In genomic region chr1:55405272-55406022, GRCm38 (mm10) we compare ENCODE assay signal across 8 mouse cellular contexts. TPM values are rescaled to one million over a fixed set of nuclear protein-coding genes. Genes with fewer than 3 reads are reported as not detected.
DNase-seq lines count a peak whose midpoint lies in the region; ATAC-seq and TF ChIP-seq lines count a peak whose summit lies in the region.

Plcl1 (plus strand) TSS chr1:55405921.

- no peak for TF ChIP-seq CTCF in heart, postnatal 0 days (IDR thresholded peaks at IDR 0.05; ENCODE audit: low read depth)

- no peaks in the 10 kb centered on the region for H3K36me3 ChIP-seq in forebrain, embryonic 12.5 days (replicated peaks)
- H3K36me3 ChIP-seq in heart, postnatal 0 days (replicated peaks; ENCODE audit: control insufficient read depth, insufficient read depth, low read length): no peaks in the 10 kb centered on the region
- no peaks in the 10 kb centered on the region for H3K36me3 ChIP-seq in liver, embryonic 15.5 days (replicated peaks)
- no peaks in the 10 kb centered on the region for H3K36me3 ChIP-seq in neural tube, embryonic 11.5 days (ENCODE audit: control insufficient read depth, insufficient read depth, low read length)
- no peaks in the 10 kb centered on the region for H3K36me3 ChIP-seq in stomach, embryonic 16.5 days (ENCODE audit: control insufficient read depth, insufficient read depth, low read length)

- peak; percentile 99 for ATAC-seq in forebrain, embryonic 12.5 days (ENCODE audit: low FRiP score)
- peak; percentile 98 for ATAC-seq in heart, postnatal 0 days (ENCODE audit: insufficient read depth, low read depth)
- peak; percentile 89 for ATAC-seq in liver, embryonic 15.5 days (ENCODE audit: insufficient read depth)
- peak; percentile 99 for ATAC-seq in neural tube, embryonic 11.5 days (ENCODE audit: insufficient read depth, low FRiP score, low TSS enrichment)
- peak; percentile 99 for ATAC-seq in stomach, embryonic 16.5 days (ENCODE audit: insufficient read depth, low FRiP score)

- H3K27me3 ChIP-seq in forebrain, embryonic 12.5 days: peaks cover 11% of the 10 kb centered on the region; the same call in 1 of the 2 replicates
- no peaks in the 10 kb centered on the region for H3K27me3 ChIP-seq in heart, postnatal 0 days (ENCODE audit: control insufficient read depth, insufficient read depth, low read length)
- H3K27me3 ChIP-seq in liver, embryonic 15.5 days: peaks cover 54% of the 10 kb centered on the region
- H3K27me3 ChIP-seq in neural tube, embryonic 11.5 days (ENCODE audit: control insufficient read depth, insufficient read depth, low read length): no peaks in the 10 kb centered on the region
- H3K27me3 ChIP-seq in stomach, embryonic 16.5 days (ENCODE audit: control insufficient read depth, insufficient read depth, low read length): no peaks in the 10 kb centered on the region

- peak within 1 kb of the TSS; percentile 73 for H3K9ac ChIP-seq in forebrain, embryonic 12.5 days
- peak within 1 kb of the TSS; percentile 47 for H3K9ac ChIP-seq in heart, postnatal 0 days (replicated peaks; ENCODE audit: low read depth, low read length)
- H3K9ac ChIP-seq in liver, embryonic 15.5 days: no peak within 1 kb of the TSS
- peak within 1 kb of the TSS; percentile 73 for H3K9ac ChIP-seq in neural tube, embryonic 11.5 days (ENCODE audit: low read length)
- peak within 1 kb of the TSS; percentile 82 for H3K9ac ChIP-seq in stomach, embryonic 16.5 days (ENCODE audit: low read length)

- no peak for TF ChIP-seq EP300 in heart, postnatal 0 days (IDR thresholded peaks at IDR 0.05; ENCODE audit: low read depth)

- peaks cover 9% of the 10 kb centered on the region for H3K4me1 ChIP-seq in forebrain, embryonic 12.5 days
- H3K4me1 ChIP-seq in heart, postnatal 0 days (ENCODE audit: control insufficient read depth, insufficient read depth): peaks cover 12% of the 10 kb centered on the region; the same call in 1 of the 2 replicates
- H3K4me1 ChIP-seq in liver, embryonic 15.5 days (replicated peaks): peaks cover 9% of the 10 kb centered on the region; the same call in 1 of the 2 replicates
- 0 out of 2 replicates have a peak, but pooled peaks cover 4% of the 10 kb centered on the region for H3K4me1 ChIP-seq in neural tube, embryonic 11.5 days (ENCODE audit: control insufficient read depth, insufficient read depth, low read length)
- H3K4me1 ChIP-seq in stomach, embryonic 16.5 days (ENCODE audit: control insufficient read depth, insufficient read depth, low read length): 0 out of 2 replicates have a peak, but pooled peaks cover 2% of the 10 kb centered on the region

- no peaks in the 10 kb centered on the region for H3K9me3 ChIP-seq in forebrain, embryonic 12.5 days
- no peaks in the 10 kb centered on the region for H3K9me3 ChIP-seq in heart, postnatal 0 days (replicated peaks; ENCODE audit: control insufficient read depth, low read length)
- H3K9me3 ChIP-seq in liver, embryonic 15.5 days (replicated peaks): no peaks in the 10 kb centered on the region
- no peaks in the 10 kb centered on the region for H3K9me3 ChIP-seq in neural tube, embryonic 11.5 days (ENCODE audit: control insufficient read depth, low read length)
- H3K9me3 ChIP-seq in stomach, embryonic 16.5 days (replicated peaks; ENCODE audit: control insufficient read depth, low read length): no peaks in the 10 kb centered on the region

- peak within 1 kb of the TSS; percentile 73 for H3K4me3 ChIP-seq in forebrain, embryonic 12.5 days (replicated peaks)
- peak within 1 kb of the TSS; percentile 66 for H3K4me3 ChIP-seq in heart, postnatal 0 days (ENCODE audit: low read depth, low read length)
- peak within 1 kb of the TSS; percentile 55 for H3K4me3 ChIP-seq in liver, embryonic 15.5 days (replicated peaks)
- H3K4me3 ChIP-seq in neural tube, embryonic 11.5 days (ENCODE audit: low read depth, low read length): peak within 1 kb of the TSS; percentile 73
- peak within 1 kb of the TSS; percentile 87 for H3K4me3 ChIP-seq in stomach, embryonic 16.5 days (replicated peaks; ENCODE audit: low read length)

- H3K4me2 ChIP-seq in forebrain, embryonic 12.5 days: peak within 1 kb of the TSS; percentile 97
- H3K4me2 ChIP-seq in heart, postnatal 0 days (ENCODE audit: low read depth, low read length): peak within 1 kb of the TSS; percentile 69
- H3K4me2 ChIP-seq in liver, embryonic 15.5 days: peak within 1 kb of the TSS; percentile 69
- peak within 1 kb of the TSS; percentile 98 for H3K4me2 ChIP-seq in neural tube, embryonic 11.5 days (ENCODE audit: low read depth)
- peak within 1 kb of the TSS; percentile 95 for H3K4me2 ChIP-seq in stomach, embryonic 16.5 days (ENCODE audit: low read depth, low read length)

- peak; percentile 96 for DNase-seq in CD4-positive helper T cell, adult 2 months (ENCODE audit: low read depth, low spot score)
- DNase-seq in c-Kit-positive CD71-negative TER-119-negative erythroid progenitor cells, embryonic 14.5 days (ENCODE audit: low read depth): peak; percentile 72
- DNase-seq in heart, postnatal 0 days (ENCODE audit: low spot score): peak; percentile 91
- peak; percentile 97 to 99 for DNase-seq in kidney, postnatal 4 days
- DNase-seq in neural tube, embryonic 11.5 days (ENCODE audit: low spot score): peak; percentile 94

- H3K27ac ChIP-seq in forebrain, embryonic 12.5 days: peak within 1 kb of the TSS; percentile 73
- H3K27ac ChIP-seq in heart, postnatal 0 days (ENCODE audit: low read depth): peak within 1 kb of the TSS; percentile 52
- no peak within 1 kb of the TSS for H3K27ac ChIP-seq in liver, embryonic 15.5 days (replicated peaks)
- peak within 1 kb of the TSS; percentile 50; the same call in 1 of the 2 replicates for H3K27ac ChIP-seq in neural tube, embryonic 11.5 days (ENCODE audit: low read depth, low read length)
- peak within 1 kb of the TSS; percentile 74 for H3K27ac ChIP-seq in stomach, embryonic 16.5 days (ENCODE audit: low read length)

- WGBS in forebrain, embryonic 12.5 days: 2% methylated on average over 51 of the region's 51 CpGs
- 1% methylated on average over 51 of the region's 51 CpGs for WGBS in heart, postnatal 0 days
- WGBS in liver, embryonic 15.5 days (ENCODE audit: insufficient replicate concordance): 3% methylated on average over 51 of the region's 51 CpGs
- 4% methylated on average over 48 of the region's 51 CpGs for WGBS in neural tube, embryonic 11.5 days
- 2% methylated on average over 51 of the region's 51 CpGs for WGBS in stomach, embryonic 16.5 days

RNA-seq across cellular contexts. Expression of gene Plcl1, which starts in this region (rescaled TPM):
- 4.2 and 4.4 TPM in 2 replicates for polyA plus RNA-seq in forebrain, embryonic 12.5 days (2016; fragmentation: Nextera tagmentation; extraction: Ambion mirVana)
- 0.11 and 1.0 TPM in 2 replicates for total RNA-seq in heart, postnatal 0 days (2014; rRNA removed; ENCODE audit: low replicate concordance)
- polyA plus RNA-seq in heart, postnatal 0 days (2015; fragmentation: Nextera tagmentation; extraction: Ambion mirVana): 0.85 and 1.2 TPM in 2 replicates
- 0.10 and 0.14 TPM in 2 replicates for polyA plus RNA-seq in liver, embryonic 15.5 days (2015; fragmentation: Nextera tagmentation; extraction: Ambion mirVana)
- 2.6 and 3.1 TPM in 2 replicates for polyA plus RNA-seq in neural tube, embryonic 11.5 days (2014; fragmentation: Nextera tagmentation; extraction: Ambion mirVana)
- 1.9 and 2.2 TPM in 2 replicates for polyA plus RNA-seq in stomach, embryonic 16.5 days (2015; fragmentation: Nextera tagmentation; extraction: Ambion mirVana)

Comparison
In these comparisons a context has a peak if more than half of its experiments do, and no peak if none do; other contexts are left out.
1. Peak in ATAC-seq, H3K4me3 ChIP-seq and H3K4me2 ChIP-seq in liver, embryonic 15.5 days; RNA of the gene not detected or under 1 TPM.